ENCODE assay signal across 20 mouse cellular contexts in the genomic region with DNA sequence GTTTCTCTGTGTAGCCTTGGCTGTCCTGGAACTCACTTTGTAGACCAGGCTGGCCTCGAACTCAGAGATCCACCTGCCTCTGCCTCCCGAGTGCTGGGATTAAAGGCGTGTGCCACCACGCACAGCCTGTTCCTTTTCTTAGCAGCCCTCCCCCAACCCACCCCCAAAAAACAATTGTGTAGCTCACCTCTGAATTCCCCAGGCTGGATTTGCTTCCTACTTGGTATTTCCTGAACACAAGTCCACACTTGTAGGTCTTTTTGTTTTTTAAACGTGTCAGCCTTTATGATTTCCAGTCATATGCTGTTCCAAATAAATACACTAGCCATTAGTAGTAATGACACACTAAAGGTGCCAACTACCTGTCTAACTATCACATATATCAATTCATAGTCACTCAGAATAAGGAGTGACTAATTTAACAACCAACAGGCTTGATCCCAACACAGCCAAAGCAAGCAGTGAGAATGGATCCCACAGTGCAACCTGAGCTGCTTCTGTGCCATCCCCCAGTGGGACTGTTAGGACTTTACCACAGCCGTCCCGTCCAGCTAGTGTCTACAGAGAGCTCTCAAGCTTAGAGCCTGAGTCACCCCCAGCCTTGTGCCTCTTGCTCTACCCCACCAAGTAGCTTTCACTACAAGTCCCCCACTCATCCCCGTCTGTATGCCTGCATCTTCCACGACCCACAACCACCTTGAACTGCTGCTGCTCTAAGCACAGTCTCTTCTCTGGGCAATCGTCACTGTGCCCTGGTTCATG. TPM values are rescaled to one million over a fixed set of nuclear protein-coding genes. Genes with fewer than 3 reads are reported as not detected.
A peak's percentile ranks its signal among the peaks of the same experiment; 100 is the strongest.
DNase-seq lines count a peak whose midpoint lies in the region; ATAC-seq and TF ChIP-seq lines count a peak whose summit lies in the region.
"Had no signal": no experiment of that assay in that cellular context is flagged by ENCODE, and none has a peak within 500 bp of the region (broad histone marks: within the 10 kb centered on the region; RNA-seq: fewer than 3 reads in every experiment).

No protein-coding gene starts in this region.

- TF ChIP-seq EP300 in MEL (IDR thresholded peaks at IDR 0.05; ENCODE audit: low read depth in 1 of 2, low read length in 2 of 2) = peak; percentile 1 to 53; a peak in 2 of 4 replicates

- WGBS in liver, embryonic 13.5 days (ENCODE audit: insufficient replicate concordance) = 60% methylated on average over 10 of the region's 10 CpGs
- WGBS in liver, embryonic 12.5 days (ENCODE audit: insufficient replicate concordance) = 62% methylated on average over 10 of the region's 10 CpGs

- no peak for ATAC-seq in liver, embryonic 13.5 days (ENCODE audit: low read depth)
- no peak for ATAC-seq in liver, embryonic 12.5 days
- ATAC-seq: hindbrain, postnatal 0 days had no signal

- H3K9me3 ChIP-seq in liver, embryonic 13.5 days (replicated peaks) = no peaks in the 10 kb centered on the region
- no peaks in the 10 kb centered on the region for H3K9me3 ChIP-seq in liver, embryonic 12.5 days (replicated peaks)
- no peaks in the 10 kb centered on the region for H3K9me3 ChIP-seq in MEL (replicated peaks; ENCODE audit: insufficient read depth, low read length)
- H3K9me3 ChIP-seq: heart, embryonic 10.5 days; hindbrain, embryonic 13.5 days had no signal

- H3K4me2 ChIP-seq in liver, embryonic 13.5 days = no peak overlapping the region
- H3K4me2 ChIP-seq in liver, embryonic 12.5 days = no peak overlapping the region
- H3K4me2 ChIP-seq: forebrain, embryonic 12.5 days; hindbrain, embryonic 13.5 days had no signal

- peak overlapping the region; percentile 46 for H3K27ac ChIP-seq in gastrocnemius, adult 2 months
- peak overlapping the region; percentile 50; the same call in 1 of the 2 replicates for H3K27ac ChIP-seq in liver, embryonic 13.5 days
- no peak overlapping the region for H3K27ac ChIP-seq in liver, embryonic 12.5 days
- peak overlapping the region; percentile 78 for H3K27ac ChIP-seq in MEL (ENCODE audit: control insufficient read depth, low read depth, low read length)
- H3K27ac ChIP-seq: forebrain, embryonic 12.5 days; heart, embryonic 10.5 days; hindbrain, embryonic 13.5 days; hindbrain, postnatal 0 days had no signal

- TF ChIP-seq CTCF in gastrocnemius, adult 2 months (IDR thresholded peaks at IDR 0.05) = no peak
- TF ChIP-seq CTCF in MEL (IDR thresholded peaks at IDR 0.05 in 2 of 3, conservative IDR thresholded peaks at IDR 0.05 in 1 of 3; ENCODE audit: control insufficient read depth in 1 of 3, insufficient read depth in 1 of 3, low read depth in 2 of 3, low read length in 3 of 3, poor library complexity in 1 of 3, severe bottlenecking in 1 of 3) = no peak

- TF ChIP-seq POLR2A in MEL (IDR thresholded peaks at IDR 0.05; ENCODE audit: control insufficient read depth in 1 of 2, insufficient read depth in 1 of 2, low read depth in 1 of 2, low read length in 2 of 2, poor library complexity in 1 of 2) = no peak

- H3K4me3 ChIP-seq in gastrocnemius, adult 2 months = no peak overlapping the region
- H3K4me3 ChIP-seq in liver, embryonic 13.5 days (replicated peaks) = no peak overlapping the region
- no peak overlapping the region for H3K4me3 ChIP-seq in liver, embryonic 12.5 days
- no peak overlapping the region for H3K4me3 ChIP-seq in MEL (ENCODE audit: control insufficient read depth in 1 of 2, insufficient read depth in 1 of 2, low read depth in 2 of 2, low read length in 2 of 2)
- H3K4me3 ChIP-seq: forebrain, embryonic 12.5 days; heart, embryonic 10.5 days; hindbrain, embryonic 13.5 days had no signal

- intact Hi-C loops in gastrocnemius, adult 2 months (cut with DNase I) = no loop called here

- peaks cover 44% of the 10 kb centered on the region for H3K4me1 ChIP-seq in liver, embryonic 13.5 days (replicated peaks)
- peaks cover 43% of the 10 kb centered on the region for H3K4me1 ChIP-seq in liver, embryonic 12.5 days
- H3K4me1 ChIP-seq in MEL (ENCODE audit: control insufficient read depth in 1 of 2, insufficient read depth in 2 of 2, low read length in 2 of 2) = peaks cover 35 to 47% of the 10 kb centered on the region in 2 experiments
- H3K4me1 ChIP-seq: forebrain, embryonic 12.5 days had no signal

- H3K27me3 ChIP-seq in liver, embryonic 13.5 days = no peaks in the 10 kb centered on the region
- no peaks in the 10 kb centered on the region for H3K27me3 ChIP-seq in liver, embryonic 12.5 days (replicated peaks)
- no peaks in the 10 kb centered on the region for H3K27me3 ChIP-seq in MEL (ENCODE audit: control insufficient read depth in 1 of 2, insufficient read depth in 2 of 2, low read length in 2 of 2)
- H3K27me3 ChIP-seq: forebrain, embryonic 12.5 days; hindbrain, embryonic 13.5 days had no signal

- TF ChIP-seq RAD21 in MEL (IDR thresholded peaks at IDR 0.05; ENCODE audit: low read depth, low read length) = no peak

- peak; percentile 46 for DNase-seq in gastrocnemius, adult 2 months
- DNase-seq in gastrocnemius, adult 8-10 months (ENCODE audit: low spot score in 2 of 2) = no peak
- DNase-seq in liver, embryonic 13.5 days = no peak
- DNase-seq in 3134 (ENCODE audit: extremely low read depth, insufficient read length, low spot score) (peak; percentile 56), MEL (ENCODE audit: low read depth, low spot score) (peak; percentile 50)
- DNase-seq in layer of hippocampus, adult 9-10 months (ENCODE audit: low spot score) = no peak
- DNase-seq: adrenal gland, adult 2 months; adrenal gland, postnatal 25 days; cerebellum, adult 18-20 months; cerebellum, adult 9-11 months; cerebellum, postnatal 36 days; forebrain, postnatal 0 days; gastrocnemius, postnatal 36 days; heart, adult 11 months; heart, postnatal 14 days had no signal

- peaks cover 54% of the 10 kb centered on the region for H3K36me3 ChIP-seq in liver, embryonic 13.5 days
- H3K36me3 ChIP-seq in liver, embryonic 12.5 days = peaks cover 59% of the 10 kb centered on the region
- peaks cover 7 to 47% of the 10 kb centered on the region in 2 experiments for H3K36me3 ChIP-seq in MEL (ENCODE audit: control insufficient read depth in 1 of 2, insufficient read depth in 2 of 2, low read length in 2 of 2)

- H3K79me2 ChIP-seq in MEL (ENCODE audit: control insufficient read depth, insufficient read depth, low read length, poor library complexity) = no peaks in the 10 kb centered on the region

- H3K9ac ChIP-seq in liver, embryonic 13.5 days = no peak overlapping the region
- no peak overlapping the region for H3K9ac ChIP-seq in liver, embryonic 12.5 days
- H3K9ac ChIP-seq in MEL (ENCODE audit: control insufficient read depth, low read depth, low read length, poor library complexity, severe bottlenecking) = peak overlapping the region; percentile 13; the same call in 1 of the 2 replicates
- H3K9ac ChIP-seq: forebrain, embryonic 12.5 days; forebrain, postnatal 0 days; hindbrain, embryonic 13.5 days had no signal

TF ChIP-seq in MEL, 35 proteins besides CTCF, POLR2A, EP300 and RAD21 (continues in another document):
- TF ChIP-seq POLR2AphosphoS2 (IDR thresholded peaks at IDR 0.05; ENCODE audit: low read length) (0 out of 2 replicates have a peak, but pooled peaks have one; percentile 6), MXI1 (IDR thresholded peaks at IDR 0.05; ENCODE audit: low read depth, low read length) (no peak; the same call in 1 of the 2 replicates), RCOR1 (IDR thresholded peaks at IDR 0.05; ENCODE audit: low read depth, low read length) (0 out of 2 replicates have a peak, but pooled peaks have one; percentile 9), MYB (IDR thresholded peaks at IDR 0.05; ENCODE audit: low read depth, low read length) (0 out of 2 replicates have a peak, but pooled peaks have one; percentile 23), HCFC1 (IDR thresholded peaks at IDR 0.05; ENCODE audit: low read depth, low read length) (no peak), ELF1 (IDR thresholded peaks at IDR 0.05; ENCODE audit: low read depth, low read length) (0 out of 2 replicates have a peak, but pooled peaks have one; percentile 6), MAX (IDR thresholded peaks at IDR 0.05; ENCODE audit: low read length) (0 out of 2 replicates have a peak, but pooled peaks have one; percentile 49), GATA1 (IDR thresholded peaks at IDR 0.05; ENCODE audit: low read depth, low read length) (no peak), NRF1 (IDR thresholded peaks at IDR 0.05; ENCODE audit: insufficient read depth, low read depth, low read length, poor library complexity, severe bottlenecking) (no peak), POLR2AphosphoS5 (IDR thresholded peaks at IDR 0.05; ENCODE audit: borderline replicate concordance, low read depth, low read length) (no peak), ZC3H11A (IDR thresholded peaks at IDR 0.05; ENCODE audit: low read depth, low read length) (peak; percentile 4; the same call in 1 of the 2 replicates), ZKSCAN1 (IDR thresholded peaks at IDR 0.05; ENCODE audit: low read depth, low read length) (no peak)

RNA-seq across cellular contexts. Expression of a gene that starts 18.4 kb away (rescaled TPM):
- total RNA-seq in gastrocnemius, adult 2 months (2021) = 10 to 100 TPM; 17.7 to 21.7 TPM
- 10 to 100 TPM; 28.3 to 39.0 (median 36.6) TPM for total RNA-seq in gastrocnemius, adult 8-10 months (2022)
- 1.1 and 1.5 TPM in 2 replicates for polyA plus RNA-seq in liver, embryonic 13.5 days (2015; fragmentation: Nextera tagmentation; extraction: Ambion mirVana)
- polyA plus RNA-seq in liver, embryonic 12.5 days (2016; fragmentation: Nextera tagmentation; extraction: Ambion mirVana) = 1.8 and 2.1 TPM in 2 replicates
- 0.88 and 1.7 TPM in 2 replicates for total RNA-seq in MEL (2012; rRNA removed)
- 1 to 10 TPM in 1 of 2 experiments, not detected in 1; 2.7 TPM for polyA plus RNA-seq in MEL (2012; ENCODE audit: insufficient read depth in 1 of 2, insufficient read length in 2 of 2, low read depth in 1 of 2, low replicate concordance in 2 of 2, missing spikeins in 1 of 2)

RNA-seq across cellular contexts. Expression of a gene that starts 23.1 kb away (rescaled TPM):
- 10 to 100 TPM; 11.9 to 17.2 TPM for total RNA-seq in gastrocnemius, adult 2 months (2021)
- 10 to 100 TPM; 13.0 to 22.3 (median 19.2) TPM for total RNA-seq in gastrocnemius, adult 8-10 months (2022)
- 14.8 and 15.8 TPM in 2 replicates for polyA plus RNA-seq in liver, embryonic 13.5 days (2015; fragmentation: Nextera tagmentation; extraction: Ambion mirVana)
- polyA plus RNA-seq in liver, embryonic 12.5 days (2016; fragmentation: Nextera tagmentation; extraction: Ambion mirVana) = 29.0 and 30.5 TPM in 2 replicates
- 52.0 and 63.1 TPM in 2 replicates for total RNA-seq in MEL (2012; rRNA removed)
- polyA plus RNA-seq in MEL (2012; ENCODE audit: insufficient read depth in 1 of 2, insufficient read length in 2 of 2, low read depth in 1 of 2, low replicate concordance in 2 of 2, missing spikeins in 1 of 2) = 10 to 100 TPM in 1 of 2 experiments, not detected in 1; 63.5 TPM

RNA-seq across cellular contexts. Expression of a gene that starts 45.6 kb away (rescaled TPM):
- total RNA-seq in gastrocnemius, adult 2 months (2021) = 10 to 100 TPM; 44.1 to 45.0 TPM
- 10 to 100 TPM; 42.1 to 48.9 (median 44.3) TPM for total RNA-seq in gastrocnemius, adult 8-10 months (2022)
- 159 and 171 TPM in 2 replicates for polyA plus RNA-seq in liver, embryonic 13.5 days (2015; fragmentation: Nextera tagmentation; extraction: Ambion mirVana)
- 167 and 169 TPM in 2 replicates for polyA plus RNA-seq in liver, embryonic 12.5 days (2016; fragmentation: Nextera tagmentation; extraction: Ambion mirVana)
- total RNA-seq in MEL (2012; rRNA removed) = 204 and 212 TPM in 2 replicates
- polyA plus RNA-seq in MEL (2012; ENCODE audit: insufficient read depth in 1 of 2, insufficient read length in 2 of 2, low read depth in 1 of 2, low replicate concordance in 2 of 2, missing spikeins in 1 of 2) = 1,000 to 10,000 TPM in 1 of 2 experiments, 100 to 1,000 TPM in 1; 161 to 1,664 TPM

Comparison
In these comparisons a context has a peak if more than half of its experiments do, and no peak if none do; other contexts are left out.
1. DNase-seq: peak in gastrocnemius, adult 2 months (single experiment), 3134 (single experiment) and MEL (single experiment); none in gastrocnemius, adult 8-10 months (0 of 2), liver, embryonic 13.5 days (single experiment) and layer of hippocampus, adult 9-10 months (single experiment).